Mouse (Mus musculus) erythroblast, embryonic 14.5 days (primary cell): ENCODE results near the gene Gm17617.

Experiments used
- GATA1 ChIP-seq: IDR thresholded peaks from 2 replicates; pipeline ENCODE4 v1.6.1; 2012; ENCODE audit warnings: low read length, inconsistent platforms, mixed read lengths
- TAL1 ChIP-seq: IDR thresholded peaks from 3 replicates; pipeline ENCODE4 v1.6.1; 2012; ENCODE audit warnings: low read length, inconsistent platforms, mixed read lengths

GRCm38 (mm10) chr13:55182173-55182894, 49.0 kb upstream of the Gm17617 start:
- TF ChIP-seq GATA1 = no peak
- TF ChIP-seq TAL1 = no peak
